Mouse (Mus musculus) G1E-ER4 (cell line): ENCODE data around the gene Cox6a1. TPM values are rescaled to one million over a fixed set of nuclear protein-coding genes. Genes with fewer than 3 reads are reported as not detected.

ENCODE experiments used
- GATA1 ChIP-seq: IDR thresholded peaks from one replicate; pipeline ENCODE4 v1.8.0; 2012; ENCODE audit warnings: low read length, inconsistent platforms
- polyA plus RNA-seq: library from polyadenylated mRNA; stranded (reverse); fragments of >175 nt; gene quantifications from 2 replicates; pipeline ENCODE4 v1.2.3, GENCODE M21; 2012

Cox6a1 gene
- polyA plus RNA-seq, 1 experiment = 2,441 TPM

DNA sequence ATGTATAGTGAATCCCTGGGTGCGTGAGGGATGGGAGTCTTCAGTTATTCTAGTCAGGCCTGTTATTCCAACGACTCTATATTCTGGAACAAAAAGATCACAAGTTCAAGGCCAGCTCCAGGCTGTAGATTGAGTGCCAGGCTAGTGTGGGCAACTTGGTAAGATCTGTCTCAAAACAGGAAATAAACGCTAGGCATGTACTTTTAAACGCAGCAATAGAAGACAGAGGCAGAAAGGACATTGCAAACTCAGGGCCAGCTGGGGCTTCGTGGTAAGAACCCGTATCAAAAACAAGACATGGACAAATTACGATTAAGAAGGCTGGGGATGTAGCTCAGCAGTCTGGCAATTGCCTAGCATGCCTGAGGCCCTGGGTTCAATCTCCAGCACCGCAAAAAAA is 10.7 kb upstream of the Cox6a1 start:
- TF ChIP-seq GATA1 = no peak

DNA sequence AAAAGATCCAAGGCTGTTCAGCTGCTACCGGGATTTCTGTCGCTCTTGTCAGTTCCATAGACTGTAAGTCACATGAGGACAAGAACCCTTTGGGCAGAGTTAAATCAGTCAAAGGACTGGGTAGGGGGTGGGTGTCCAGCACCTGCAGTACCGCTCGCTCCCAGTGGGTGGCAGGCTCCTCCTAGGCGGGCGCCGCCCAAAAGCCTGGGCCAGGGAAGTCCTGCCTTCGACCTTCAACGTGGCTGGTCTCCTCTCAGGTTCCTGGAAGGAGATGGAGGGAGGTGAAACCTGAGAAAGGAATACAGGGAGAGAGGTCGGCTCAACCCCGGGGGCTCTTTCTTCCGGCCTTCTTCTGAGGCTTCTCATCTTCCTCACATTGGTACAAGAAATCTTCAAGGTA is 10.1 kb upstream of the Cox6a1 start:
- no peak for TF ChIP-seq GATA1

DNA sequence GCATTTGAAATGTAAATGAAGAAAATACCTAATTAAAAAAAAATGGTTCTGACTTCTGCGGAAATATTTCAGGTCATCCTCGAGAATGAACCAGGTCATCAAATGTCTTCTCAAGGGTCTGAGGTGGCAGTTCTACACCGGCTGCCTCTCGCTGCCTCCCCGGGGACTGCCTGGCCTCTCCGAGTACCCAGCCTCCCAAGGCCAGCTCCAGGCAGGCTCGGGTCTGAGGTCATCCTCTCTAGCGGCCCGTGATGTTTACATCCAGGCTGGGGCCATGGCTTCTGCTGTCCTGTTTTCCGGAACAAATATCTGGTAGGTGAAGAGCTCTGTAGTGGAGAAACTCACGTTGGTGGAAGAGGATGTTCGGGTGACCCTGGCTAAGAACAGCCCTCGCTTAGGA is 6.3 kb upstream of the Cox6a1 start:
- TF ChIP-seq GATA1 = no peak

DNA sequence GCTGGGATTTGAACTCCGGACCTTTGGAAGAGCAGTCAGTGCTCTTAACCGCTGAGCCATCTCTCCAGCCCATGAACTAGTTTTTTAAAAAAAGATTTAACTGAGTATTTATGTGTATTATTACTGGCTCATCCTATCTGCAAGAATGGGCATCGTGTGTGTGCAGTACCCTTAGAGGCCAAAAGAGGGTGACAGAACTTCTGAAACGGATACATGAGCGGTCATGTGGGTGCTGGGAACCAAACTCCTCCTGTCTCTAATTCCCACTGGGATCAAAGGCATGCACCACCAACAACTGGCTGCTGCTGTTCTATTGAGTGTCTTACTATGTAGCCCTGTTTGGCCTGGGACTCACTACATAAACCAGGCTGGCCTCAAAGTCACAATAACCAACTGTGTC is 2.6 kb upstream of the Cox6a1 start:
- TF ChIP-seq GATA1 = no peak

DNA sequence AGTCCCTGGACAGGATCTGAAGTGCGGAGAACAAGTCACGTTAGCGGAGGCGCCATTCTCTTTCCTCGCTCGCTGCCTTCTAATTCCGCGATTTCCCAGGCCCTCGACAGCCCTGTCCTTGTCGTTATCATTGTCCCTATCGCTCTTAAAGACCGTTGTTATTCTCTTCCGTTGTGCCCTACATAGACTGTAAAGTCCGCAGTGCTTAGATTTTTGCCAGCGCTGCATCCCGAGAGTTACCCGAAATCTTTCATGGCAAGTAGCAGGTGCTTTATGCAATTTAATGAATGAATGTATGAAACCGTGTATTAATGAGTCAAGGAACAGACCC is 409 bp upstream of the Cox6a1 start:
- no peak for TF ChIP-seq GATA1

DNA sequence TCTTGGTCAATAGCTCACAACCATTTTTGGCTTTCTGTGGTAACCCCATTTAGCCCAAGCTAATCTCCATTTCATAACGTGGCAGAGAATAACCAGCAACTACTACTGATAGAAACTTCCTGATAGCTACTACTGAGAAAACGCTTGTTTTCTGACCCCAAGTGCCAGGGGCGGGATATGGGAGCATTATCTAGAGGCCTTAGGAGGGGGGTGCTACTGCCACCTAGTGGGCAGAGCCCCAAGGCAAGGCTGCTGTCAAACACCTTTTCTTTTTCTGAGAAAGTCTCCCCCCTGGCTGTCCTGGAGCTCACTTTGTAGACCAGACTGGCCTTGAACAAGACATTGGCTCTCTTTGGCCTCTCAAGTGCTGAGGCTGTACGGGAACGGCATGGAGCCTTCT is 1.2 kb downstream of the Cox6a1 start:
- TF ChIP-seq GATA1 = no peak

DNA sequence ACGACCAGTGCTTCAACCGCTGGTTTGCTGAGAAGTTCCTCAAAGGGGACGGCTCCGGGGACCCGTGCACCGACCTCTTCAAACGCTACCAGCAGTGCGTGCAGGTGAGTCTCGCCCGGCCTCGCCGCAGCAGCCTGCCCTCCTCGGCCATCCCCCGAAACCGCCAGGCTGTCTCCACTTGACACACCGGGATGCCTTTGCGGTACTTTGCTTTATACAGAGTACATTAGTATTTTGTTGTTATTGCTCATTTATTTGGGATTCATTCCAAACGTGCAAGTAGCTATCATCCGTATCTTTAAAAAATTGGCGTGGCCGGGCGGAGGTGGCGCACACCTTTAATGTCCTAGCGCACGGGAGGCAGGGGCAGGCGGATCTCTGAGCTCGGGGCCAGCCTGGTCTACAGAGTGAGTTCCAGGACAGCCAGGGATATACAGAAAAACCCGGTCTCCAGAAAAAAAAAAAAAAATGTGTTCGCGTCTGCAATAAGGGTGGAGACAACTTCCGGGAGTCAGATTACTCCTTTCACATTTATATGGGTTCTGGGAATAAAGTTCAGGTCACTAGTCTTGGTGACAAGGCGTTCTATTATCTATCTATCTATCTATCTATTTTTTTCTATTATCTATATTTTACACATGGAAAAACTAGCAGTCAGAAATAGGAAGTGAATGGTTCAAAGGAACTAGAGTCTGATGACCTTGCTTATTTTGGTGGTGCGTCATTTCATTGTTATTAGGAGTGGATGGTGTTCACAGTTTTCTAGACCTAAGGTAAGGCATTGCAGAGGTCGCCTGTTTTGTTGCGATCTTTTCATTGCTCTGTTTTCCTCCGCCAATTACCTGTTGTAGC is 7.2 kb downstream of the Cox6a1 start:
- TF ChIP-seq GATA1 = no peak

DNA sequence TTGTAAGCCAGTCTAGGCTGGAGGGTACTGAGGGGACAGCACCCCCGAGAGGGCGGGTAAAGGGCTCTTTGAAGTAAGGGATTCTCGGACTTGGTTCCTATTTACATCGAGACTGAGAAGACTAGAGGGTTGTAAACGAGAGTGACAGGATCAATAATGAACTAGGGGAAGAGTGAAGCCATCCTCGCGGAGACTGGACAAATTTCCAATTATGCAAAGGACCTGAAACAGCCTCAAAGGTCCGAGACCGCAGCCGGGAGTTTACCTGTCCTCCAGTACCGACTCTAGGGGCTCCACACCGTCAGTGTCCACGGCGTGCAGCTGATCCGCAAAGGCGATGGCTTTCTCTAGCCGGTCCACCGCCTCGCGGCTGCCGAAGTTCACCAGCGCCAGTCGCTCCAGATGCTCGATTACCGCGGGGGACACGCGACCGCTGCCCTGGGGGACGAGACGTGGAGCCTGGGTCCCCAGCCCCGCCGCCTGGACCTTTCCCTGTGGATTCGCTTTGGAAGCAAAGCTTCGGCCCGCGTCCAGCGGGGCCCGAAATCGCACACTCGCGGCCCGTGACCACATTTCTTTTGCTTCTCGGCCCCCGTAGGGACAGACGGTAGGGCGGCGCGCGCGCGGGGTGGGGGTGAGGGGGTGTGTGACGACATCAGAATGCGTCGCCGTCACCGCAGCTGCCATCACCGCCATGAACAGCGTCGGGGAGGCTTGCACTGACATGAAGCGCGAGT is 8.0 kb downstream of the Cox6a1 start, which contains the start of the genes Gatc and Triap1:
Gene Gatc, minus strand, starts transcription at position 602 of the 737 bp plus-strand sequence.
Gene Triap1, plus strand, starts transcription at position 649 of the 737 bp plus-strand sequence.
- no peak for TF ChIP-seq GATA1

DNA sequence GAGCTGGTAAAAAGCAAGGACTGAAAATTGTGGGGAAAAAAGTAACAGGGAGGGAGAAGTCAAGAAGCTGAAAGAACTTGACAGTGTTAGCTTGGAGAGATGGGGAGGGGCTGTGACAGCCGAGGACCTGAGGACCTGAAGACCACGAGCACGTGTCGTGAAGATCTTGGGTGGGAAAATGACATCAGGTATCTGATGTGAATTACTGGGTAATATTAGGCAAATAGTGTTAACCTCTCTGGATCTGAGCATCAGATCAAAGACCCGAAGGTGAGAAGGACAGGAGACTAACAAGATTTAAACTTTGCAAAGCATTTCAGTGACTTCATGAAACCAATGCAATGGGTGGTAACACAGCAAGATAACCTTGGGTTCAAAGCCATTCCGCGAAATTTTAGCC is 8.8 kb downstream of the Cox6a1 start:
- no peak for TF ChIP-seq GATA1

DNA sequence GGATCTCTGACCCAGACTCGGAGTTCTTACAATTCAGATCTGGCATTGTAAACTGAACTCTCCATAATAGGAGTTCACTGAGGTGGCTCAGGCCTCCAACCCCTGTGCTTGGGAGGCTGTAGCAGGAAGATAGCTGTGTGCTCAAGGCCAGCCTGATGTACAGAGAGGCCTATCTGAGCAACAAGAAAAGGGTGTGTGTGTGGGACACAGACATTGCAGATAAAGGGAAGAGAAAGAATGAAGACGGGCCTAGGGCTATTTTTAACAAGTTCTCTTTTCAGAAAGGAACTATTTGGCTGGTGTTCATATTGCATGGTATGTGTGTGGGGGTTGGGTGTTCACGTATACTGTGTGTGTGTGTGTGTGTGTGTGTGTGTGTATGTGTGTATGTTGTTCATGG is 15.2 kb downstream of the Cox6a1 start:
- peak; percentile 70 for TF ChIP-seq GATA1

DNA sequence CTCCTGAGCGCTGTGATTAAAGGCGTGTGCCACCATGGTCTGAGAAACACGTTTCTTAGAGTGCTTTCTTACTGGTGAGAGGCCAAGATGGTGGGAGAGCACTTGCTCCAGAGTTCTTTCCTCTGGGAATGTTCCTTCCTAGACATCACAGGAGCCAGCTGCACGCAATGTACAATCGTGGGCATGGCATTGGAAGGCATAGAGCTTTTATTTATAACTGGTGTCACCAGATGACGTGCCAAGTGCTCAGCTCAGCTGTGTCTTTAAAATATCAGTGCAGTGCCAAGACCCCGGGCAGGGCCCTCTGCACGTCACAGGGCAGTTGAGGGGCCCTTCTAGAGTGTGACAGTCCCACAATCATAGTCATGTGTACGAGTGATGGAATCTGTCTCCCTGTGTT is 17.8 kb downstream of the Cox6a1 start:
- no peak for TF ChIP-seq GATA1

DNA sequence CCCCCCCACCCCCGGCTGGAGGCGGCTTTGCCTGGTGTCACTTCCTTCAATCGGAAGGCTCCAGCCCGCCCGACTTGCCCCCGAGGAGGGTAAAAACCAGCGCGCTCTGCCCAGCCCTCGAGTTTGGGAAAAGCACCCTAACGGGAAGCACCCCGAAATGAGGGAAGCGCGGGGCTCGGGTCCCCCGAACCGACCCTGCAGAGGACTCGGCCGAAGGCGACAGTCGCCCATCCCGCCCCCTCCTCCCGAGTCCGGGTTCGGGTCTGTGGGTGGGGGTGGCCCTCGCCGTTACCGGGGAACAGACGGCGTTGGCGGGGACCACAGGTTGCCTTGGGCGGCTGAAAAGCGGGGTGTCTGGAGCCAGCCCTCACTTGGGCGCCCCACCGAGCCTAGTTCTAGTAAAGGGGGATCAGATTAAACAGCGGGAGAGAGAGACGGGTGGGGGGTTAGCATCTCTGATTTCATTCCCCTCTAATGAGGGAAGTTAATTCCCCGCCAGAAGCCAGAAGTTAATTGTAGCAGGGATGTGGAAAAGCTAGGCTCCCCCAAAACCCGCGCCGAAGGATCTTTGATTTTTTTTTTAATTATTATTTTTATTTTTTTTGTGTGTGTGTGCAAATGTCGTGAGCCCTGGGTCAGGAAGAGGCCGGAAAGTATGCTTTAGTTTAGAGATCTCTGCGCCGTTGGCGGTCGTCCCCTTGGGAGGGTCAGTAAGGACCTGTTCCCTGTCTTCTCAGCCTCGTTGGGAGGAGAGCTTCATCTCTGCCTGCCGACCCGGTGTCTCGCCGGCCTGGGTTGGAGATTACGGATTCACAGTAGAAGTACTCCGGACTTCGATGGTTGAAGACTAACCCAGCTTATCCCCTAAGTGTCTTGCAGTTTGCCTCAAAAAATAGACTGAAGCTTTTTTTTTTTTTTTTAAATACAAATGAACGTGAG is 20.9 kb downstream of the Cox6a1 start:
- TF ChIP-seq GATA1 = no peak

DNA sequence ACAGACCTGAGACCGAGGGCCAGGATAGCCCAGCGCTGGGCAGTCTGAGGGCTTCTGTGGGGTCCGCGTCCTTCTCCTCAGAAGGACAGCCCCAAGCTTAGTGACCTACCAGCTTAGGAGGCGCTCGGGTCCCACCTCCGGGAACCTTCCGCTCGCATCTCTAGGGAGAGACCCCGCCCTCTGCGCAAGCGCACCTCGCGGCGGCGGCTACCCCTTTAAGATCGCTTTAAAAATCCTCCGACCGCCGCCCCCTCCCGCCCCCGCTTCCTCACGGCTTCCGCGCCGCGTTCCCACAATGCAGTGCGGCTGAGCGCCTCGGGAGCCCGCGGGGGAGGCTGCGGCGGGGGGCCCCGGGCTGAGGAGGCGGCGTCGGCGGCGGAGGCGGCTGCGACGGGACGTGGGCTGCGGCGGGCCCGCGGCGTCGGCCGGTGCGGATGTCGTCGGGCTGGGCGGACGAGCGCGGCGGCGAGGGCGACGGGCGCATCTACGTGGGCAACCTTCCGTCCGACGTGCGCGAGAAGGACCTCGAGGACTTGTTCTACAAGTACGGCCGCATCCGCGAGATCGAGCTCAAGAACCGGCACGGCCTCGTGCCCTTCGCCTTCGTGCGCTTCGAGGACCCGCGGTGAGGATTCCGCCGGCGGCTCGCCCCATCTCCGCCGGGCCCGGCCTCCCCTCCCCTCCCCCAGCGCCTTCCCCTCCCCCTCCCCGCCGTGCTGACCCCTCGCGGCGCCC is 21.7 kb downstream of the Cox6a1 start, which contains the start of gene Srsf9:
Gene Srsf9, plus strand, starts transcription at position 303 of the 735 bp plus-strand sequence.
- TF ChIP-seq GATA1 = no peak

DNA sequence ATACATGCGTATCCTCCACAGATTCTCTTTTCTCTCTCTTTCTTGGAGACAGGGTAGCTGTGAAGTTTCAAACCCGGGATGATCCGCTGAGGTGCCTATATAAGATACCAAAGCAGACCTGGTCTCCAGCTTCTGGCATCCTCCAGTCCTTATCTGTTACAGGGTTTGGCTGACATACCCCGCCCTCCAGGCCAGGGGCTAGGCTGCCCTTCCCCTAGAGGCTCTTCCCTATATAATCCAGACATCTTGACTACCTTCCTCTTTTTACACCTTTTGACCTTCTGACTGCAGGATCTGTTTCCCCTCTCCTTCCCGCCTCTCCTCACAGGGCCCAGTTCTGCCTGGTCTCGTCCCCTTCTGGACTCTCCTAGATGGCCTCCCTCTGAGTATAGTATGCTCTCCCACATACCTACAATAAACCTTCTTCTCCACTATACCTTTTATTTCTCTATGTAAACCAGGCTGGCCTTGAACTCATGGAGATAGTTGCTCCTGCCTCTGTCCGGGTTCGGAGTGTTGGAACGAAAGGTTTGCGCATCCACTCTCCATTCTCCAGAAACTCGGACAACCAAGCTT is 22.4 kb downstream of the Cox6a1 start:
- TF ChIP-seq GATA1 = no peak
